Mouse (Mus musculus) CH12.LX (cell line): Measurements from ENCODE around the gene Supt7l. TPM values are rescaled to one million over a fixed set of nuclear protein-coding genes. Genes with fewer than 3 reads are reported as not detected.
A peak's percentile ranks its signal among the peaks of the same experiment; 100 is the strongest.

Source experiments
- DNase-seq: peaks from one replicate; pipeline ENCODE4 v3.0.0-alpha.2; 2013; ENCODE audit errors: extremely low read depth
- H3K27ac ChIP-seq: 2 replicates; pipeline ENCODE4 v1.5.1; 2012; ENCODE audit warnings: low read depth, mild to moderate bottlenecking, control low read depth, moderate library complexity; ENCODE audit not compliant: insufficient read depth
- H3K27me3 ChIP-seq: replicated peaks from 2 replicates; pipeline ENCODE3; 2012; ENCODE audit warnings: inconsistent platforms
- H3K36me3 ChIP-seq, 2 experiments: replicated peaks in 1 of 2; 2 replicates each; pipeline versions ENCODE3 to v1.6.1; 2012; ENCODE audit warnings: inconsistent platforms in 1 of 2, low read length in 1 of 2, mild to moderate bottlenecking in 1 of 2, mixed read lengths in 1 of 2, moderate library complexity in 1 of 2; ENCODE audit not compliant: control insufficient read depth in 1 of 2, insufficient read depth in 1 of 2
- H3K4me1 ChIP-seq, 2 experiments: 2 replicates each; pipeline ENCODE4 v1.6.1; 2012; ENCODE audit warnings: inconsistent platforms in 1 of 2, moderate library complexity in 1 of 2; ENCODE audit not compliant: insufficient read depth in 2 of 2, control insufficient read depth in 1 of 2
- H3K4me2 ChIP-seq: 2 replicates; pipeline ENCODE4 v1.6.1; 2012; ENCODE audit warnings: low read depth, mild to moderate bottlenecking, control low read depth; ENCODE audit not compliant: poor library complexity, insufficient read depth, severe bottlenecking
- H3K4me3 ChIP-seq, 3 experiments: fragments of 150-350 bp in 1 of 3; sonication (generic) in 1 of 3; replicated peaks in 1 of 3; 2 replicates each; pipeline versions ENCODE3 to v1.5.1; 2011 to 2012; ENCODE audit warnings: low read depth in 2 of 3, low read length in 2 of 3, mild to moderate bottlenecking in 2 of 3, moderate library complexity in 2 of 3, control low read depth in 1 of 3, improper control_type of control experiment in 1 of 3, inconsistent platforms in 1 of 3, mixed read lengths in 1 of 3; ENCODE audit not compliant: poor library complexity in 1 of 3
- H3K79me2 ChIP-seq: replicated peaks from 2 replicates; pipeline ENCODE4 v1.6.1; 2012; ENCODE audit warnings: mild to moderate bottlenecking, moderate library complexity; ENCODE audit not compliant: control insufficient read depth, poor library complexity, insufficient read depth, severe bottlenecking; ENCODE audit errors: extremely low read depth
- H3K9ac ChIP-seq: 2 replicates; pipeline ENCODE4 v1.6.1; 2012; ENCODE audit warnings: low read depth, mild to moderate bottlenecking, control low read depth, moderate library complexity; ENCODE audit not compliant: insufficient read depth
- H3K9me3 ChIP-seq: replicated peaks from 2 replicates; pipeline ENCODE3; 2012; ENCODE audit warnings: low read length, inconsistent platforms, mixed read lengths
- BHLHE40 ChIP-seq: IDR thresholded peaks from 2 replicates; pipeline ENCODE4 v1.6.1; 2011; ENCODE audit warnings: mild to moderate bottlenecking, low read depth, low read length, improper control_type of control experiment
- CHD2 ChIP-seq: IDR thresholded peaks from 2 replicates; pipeline ENCODE4 v1.6.1; 2011; ENCODE audit warnings: low read length, improper control_type of control experiment
- CTCF ChIP-seq, 2 experiments: IDR thresholded peaks in 1 of 2; conservative IDR thresholded peaks in 1 of 2; 2 replicates each; pipeline ENCODE4 v1.5.1; 2011 to 2012; ENCODE audit warnings: low read depth in 2 of 2, low read length in 2 of 2, improper control_type of control experiment in 1 of 2, inconsistent platforms in 1 of 2, mild to moderate bottlenecking in 1 of 2, moderate library complexity in 1 of 2
- E2F4 ChIP-seq: IDR thresholded peaks from 2 replicates; pipeline ENCODE4 v1.6.1; 2011; ENCODE audit warnings: low read depth, low read length, improper control_type of control experiment; ENCODE audit not compliant: insufficient replicate concordance
- ELF1 ChIP-seq: IDR thresholded peaks from 2 replicates; pipeline ENCODE4 v1.6.1; 2014; ENCODE audit warnings: low read depth, mild to moderate bottlenecking, inconsistent platforms, low read length, improper control_type of control experiment
- HCFC1 ChIP-seq: IDR thresholded peaks from 2 replicates; pipeline ENCODE4 v1.6.1; 2012; ENCODE audit warnings: low read depth, mild to moderate bottlenecking, inconsistent platforms, low read length, improper control_type of control experiment
- IRF4 ChIP-seq: IDR thresholded peaks from 2 replicates; pipeline ENCODE4 v1.6.1; 2014; ENCODE audit warnings: low read depth, mild to moderate bottlenecking, inconsistent platforms, low read length, improper control_type of control experiment
- KAT2A ChIP-seq: IDR thresholded peaks from 2 replicates; pipeline ENCODE4 v1.6.1; 2012; ENCODE audit warnings: low read length, improper control_type of control experiment, inconsistent platforms; ENCODE audit not compliant: insufficient replicate concordance
- MXI1 ChIP-seq: IDR thresholded peaks from 2 replicates; pipeline ENCODE4 v1.6.1; 2011; ENCODE audit warnings: mild to moderate bottlenecking, low read depth, low read length, improper control_type of control experiment
- MYC ChIP-seq: IDR thresholded peaks from 2 replicates; pipeline ENCODE4 v1.6.1; 2011; ENCODE audit warnings: low read depth, mild to moderate bottlenecking, improper control_type of control experiment, low read length
- POLR2A ChIP-seq: IDR thresholded peaks from 2 replicates; pipeline ENCODE4 v1.6.1; 2011; ENCODE audit warnings: low read depth, mild to moderate bottlenecking, improper control_type of control experiment, low read length
- RAD21 ChIP-seq: IDR thresholded peaks from 2 replicates; pipeline ENCODE4 v1.6.1; 2011; ENCODE audit warnings: low read depth, mild to moderate bottlenecking, low read length, improper control_type of control experiment, moderate library complexity
- RCOR1 ChIP-seq: conservative IDR thresholded peaks from 2 replicates; pipeline ENCODE4 v1.6.1; 2012; ENCODE audit warnings: low read depth, mild to moderate bottlenecking, inconsistent platforms, low read length, improper control_type of control experiment
- SIN3A ChIP-seq: IDR thresholded peaks from 2 replicates; pipeline ENCODE4 v1.6.1; 2012; ENCODE audit warnings: low read length, improper control_type of control experiment, inconsistent platforms
- SMC3 ChIP-seq: IDR thresholded peaks from 2 replicates; pipeline ENCODE4 v1.6.1; 2011; ENCODE audit warnings: low read depth, low read length, improper control_type of control experiment
- UBTF ChIP-seq: IDR thresholded peaks from 2 replicates; pipeline ENCODE4 v1.6.1; 2012; ENCODE audit warnings: low read depth, mild to moderate bottlenecking, inconsistent platforms, low read length, improper control_type of control experiment, moderate library complexity
- ZC3H11A ChIP-seq: IDR thresholded peaks from 2 replicates; pipeline ENCODE4 v1.6.1; 2012; ENCODE audit warnings: low read depth, mild to moderate bottlenecking, inconsistent platforms, low read length, improper control_type of control experiment
- dilution Hi-C: fragments of 300-500 bp; cut with MboI; formaldehyde crosslinking; loops from 2 replicates; pipeline ENCODE4 v1.14.3; 2020; ENCODE audit warnings: low sequenced_read_pairs; ENCODE audit not compliant: extremely low pct_unique_long_range_greater_than_20kb, extremely low pct_ligation_motif_present
- in situ Hi-C: fragments of 300-500 bp; cut with MboI; formaldehyde crosslinking; loops from 3 replicates; pipeline ENCODE4 v1.14.3; 2019; ENCODE audit warnings: low sequenced_read_pairs, low pct_ligation_motif_present, low pct_unique_long_range_greater_than_20kb, mixed read lengths
- polyA plus RNA-seq: library from polyadenylated mRNA; unstranded; fragments of >175 nt; gene quantifications from 2 replicates; pipeline ENCODE4 v1.2.1, GENCODE M21; 2012; ENCODE audit warnings: low read depth; ENCODE audit not compliant: insufficient read length
- total RNA-seq, 2 experiments: library from RNA; depleted of rRNA; stranded (reverse); fragments of 300-350 nt in 1 of 2; fragments of >200 nt in 1 of 2; gene quantifications; 2 replicates each; pipeline ENCODE4 v1.2.3; 2012 to 2014

Supt7l gene
- total and polyA plus RNA-seq, 3 experiments: 12.8 to 16.8 (median 16.2) TPM

- in situ Hi-C loops: no loop called here
- dilution Hi-C loops: no loop called here
These were observed 57.3 kb downstream of the Supt7l start for GRCm38 (mm10) chr5:31470334-31470733.

GRCm38 (mm10) chr5:31469711-31470110, 57.9 kb downstream of the Supt7l start:
- dilution Hi-C loops (no loop called here), in situ Hi-C loops (no loop called here)
- H3K4me3 ChIP-seq: no peak overlapping the region
- TF ChIP-seq HCFC1 (no peak), SMC3 (no peak), SIN3A (no peak)
- H3K4me1 ChIP-seq: peaks cover 0 to 6% of the 10 kb centered on the region in 2 experiments; a peak in 1 of 4 replicates
- peaks cover 8% of the 10 kb centered on the region for H3K9me3 ChIP-seq
- H3K9ac ChIP-seq: no peak overlapping the region
- H3K36me3 ChIP-seq: peaks cover 70 to 93% of the 10 kb centered on the region in 2 experiments
- H3K27ac ChIP-seq: no peak overlapping the region
- DNase-seq: no peak
- H3K4me2 ChIP-seq: no peak overlapping the region
- H3K79me2 ChIP-seq: no peaks in the 10 kb centered on the region
- H3K27me3 ChIP-seq: no peaks in the 10 kb centered on the region

More at GRCm38 (mm10) chr5:31470334-31470733, 57.3 kb downstream of the Supt7l start:
- peak; percentile 57 for DNase-seq
- peaks cover 68 to 90% of the 10 kb centered on the region in 2 experiments for H3K36me3 ChIP-seq
- no peak overlapping the region for H3K27ac ChIP-seq
- peaks cover 0 to 6% of the 10 kb centered on the region in 2 experiments; a peak in 1 of 4 replicates for H3K4me1 ChIP-seq
- no peaks in the 10 kb centered on the region for H3K27me3 ChIP-seq
- no peak overlapping the region for H3K4me2 ChIP-seq
- H3K4me3 ChIP-seq: no peak overlapping the region
- H3K79me2 ChIP-seq: no peaks in the 10 kb centered on the region
- peak; percentile 59 to 64 for TF ChIP-seq CTCF (conservative IDR thresholded peaks at IDR 0.05 in 1 of 2, IDR thresholded peaks at IDR 0.05 in 1 of 2; ENCODE audit: low read depth in 2 of 2, low read length in 2 of 2)
- no peak for TF ChIP-seq MXI1
- no peak for TF ChIP-seq KAT2A
- TF ChIP-seq BHLHE40: no peak
- peak; percentile 27 for TF ChIP-seq RAD21
- peak; percentile 55 for TF ChIP-seq SMC3
- no peak for TF ChIP-seq E2F4
- no peak for TF ChIP-seq POLR2A
- TF ChIP-seq IRF4: no peak
- TF ChIP-seq CHD2: no peak
- TF ChIP-seq MYC: no peak
- no peak for TF ChIP-seq ZC3H11A
- no peak for TF ChIP-seq ELF1
- no peak for TF ChIP-seq UBTF
- no peak for TF ChIP-seq RCOR1
- TF ChIP-seq HCFC1: no peak
- no peak overlapping the region for H3K9ac ChIP-seq
- H3K9me3 ChIP-seq: peaks cover 8% of the 10 kb centered on the region
